In the genomic region with DNA sequence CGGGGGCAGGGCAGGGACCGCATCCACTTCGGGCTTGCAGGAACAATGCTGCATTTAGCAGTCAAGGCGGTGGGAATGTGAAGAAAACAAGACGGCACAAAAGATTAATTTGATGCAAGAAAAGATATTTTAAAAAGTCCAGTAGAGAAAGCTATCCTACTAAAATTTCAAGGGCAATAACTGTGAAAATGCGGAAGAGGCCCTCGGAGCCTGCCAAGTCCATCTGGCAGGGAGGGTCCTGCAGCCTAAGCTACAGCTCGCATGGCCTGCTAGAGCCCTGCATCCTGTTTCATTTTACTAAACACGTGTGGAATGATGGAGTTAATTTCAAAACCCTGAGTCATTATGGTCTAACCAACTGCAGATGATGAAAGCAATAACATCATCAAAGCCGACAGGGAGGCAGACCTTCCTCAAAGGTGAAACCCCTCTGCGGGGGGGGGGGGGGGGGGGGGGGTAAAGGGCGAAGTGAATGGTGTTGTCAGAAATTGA, we compare ENCODE assay signal across 8 mouse cellular contexts.
DNase-seq lines count a peak whose midpoint lies in the region; ATAC-seq lines count a peak whose summit lies in the region.

No protein-coding gene starts in this region.

- H3K27me3 ChIP-seq in kidney, embryonic 14.5 days (ENCODE audit: control insufficient read depth, insufficient read depth, low read length) = no peaks in the 10 kb centered on the region
- no peaks in the 10 kb centered on the region for H3K27me3 ChIP-seq in hindbrain, embryonic 12.5 days
- no peaks in the 10 kb centered on the region for H3K27me3 ChIP-seq in midbrain, embryonic 13.5 days

- no peaks in the 10 kb centered on the region for H3K36me3 ChIP-seq in kidney, embryonic 14.5 days (ENCODE audit: control insufficient read depth, insufficient read depth, low read length)
- no peaks in the 10 kb centered on the region for H3K36me3 ChIP-seq in hindbrain, embryonic 12.5 days
- H3K36me3 ChIP-seq in midbrain, embryonic 13.5 days = no peaks in the 10 kb centered on the region

- H3K4me1 ChIP-seq in kidney, embryonic 14.5 days (ENCODE audit: control insufficient read depth, insufficient read depth, low read length) = no peaks in the 10 kb centered on the region
- peaks cover 28% of the 10 kb centered on the region for H3K4me1 ChIP-seq in hindbrain, embryonic 12.5 days
- peaks cover 27% of the 10 kb centered on the region for H3K4me1 ChIP-seq in midbrain, embryonic 13.5 days (replicated peaks)

- WGBS in kidney, embryonic 14.5 days = 30% methylated on average over 11 of the region's 12 CpGs
- WGBS in hindbrain, embryonic 12.5 days = 10% methylated on average over 11 of the region's 12 CpGs
- WGBS in midbrain, embryonic 13.5 days = 12% methylated on average over 11 of the region's 12 CpGs

- H3K9me3 ChIP-seq in kidney, embryonic 14.5 days (ENCODE audit: control insufficient read depth, low read length) = no peaks in the 10 kb centered on the region
- H3K9me3 ChIP-seq in hindbrain, embryonic 12.5 days (replicated peaks) = no peaks in the 10 kb centered on the region
- H3K9me3 ChIP-seq in midbrain, embryonic 13.5 days = no peaks in the 10 kb centered on the region

- 0 out of 2 replicates have a peak, but pooled peaks have one; percentile 57 for ATAC-seq in kidney, embryonic 14.5 days (ENCODE audit: low FRiP score, low TSS enrichment)
- ATAC-seq in hindbrain, embryonic 12.5 days (ENCODE audit: low FRiP score) = peak; percentile 64
- ATAC-seq in midbrain, embryonic 13.5 days = peak; percentile 74

- H3K4me3 ChIP-seq in kidney, embryonic 14.5 days (ENCODE audit: low read length) = no peak overlapping the region
- no peak overlapping the region for H3K4me3 ChIP-seq in hindbrain, embryonic 12.5 days
- H3K4me3 ChIP-seq in midbrain, embryonic 13.5 days (replicated peaks) = no peak overlapping the region

- H3K27ac ChIP-seq in kidney, embryonic 14.5 days (ENCODE audit: low read depth, low read length) = no peak overlapping the region
- H3K27ac ChIP-seq in hindbrain, embryonic 12.5 days = peak overlapping the region; percentile 76
- H3K27ac ChIP-seq in midbrain, embryonic 13.5 days = peak overlapping the region; percentile 76

- no peak overlapping the region for H3K9ac ChIP-seq in kidney, embryonic 14.5 days (ENCODE audit: low read depth, low read length)
- H3K9ac ChIP-seq in hindbrain, embryonic 12.5 days = no peak overlapping the region
- 0 out of 2 replicates have a peak overlapping the region, but pooled peaks have one; percentile 40 for H3K9ac ChIP-seq in midbrain, embryonic 13.5 days (replicated peaks)

- no peak overlapping the region for H3K4me2 ChIP-seq in kidney, embryonic 14.5 days (replicated peaks; ENCODE audit: low read depth, low read length)
- peak overlapping the region; percentile 26 for H3K4me2 ChIP-seq in hindbrain, embryonic 12.5 days (replicated peaks)
- peak overlapping the region; percentile 11; the same call in 1 of the 2 replicates for H3K4me2 ChIP-seq in midbrain, embryonic 13.5 days (replicated peaks)

- DNase-seq in kidney, adult 11 months = no peak
- DNase-seq in embryo, embryonic 10.5 days (ENCODE audit: low spot score) = peak; percentile 74
- DNase-seq in thymus, postnatal 14 days = no peak
- DNase-seq in adrenal gland, postnatal 25 days = no peak
- DNase-seq in adrenal gland, postnatal 14 days = no peak
